Mouse (Mus musculus): Measurements from ENCODE around the gene Ehd2. TPM values are rescaled to one million over a fixed set of nuclear protein-coding genes. Genes with fewer than 3 reads are reported as not detected.

Gene Ehd2
- polyA plus RNA-seq, 1 experiment: 0.09 TPM

- Histone ChIP-seq H3K27me3 (ENCODE audit: control insufficient read depth) (no peaks in the 10 kb centered on the region), H3K9me3 (ENCODE audit: control insufficient read depth, low read length) (no peaks in the 10 kb centered on the region), H3K36me3 (ENCODE audit: control insufficient read depth) (peaks cover 48% of the 10 kb centered on the region), H3K4me3 (replicated peaks) (no peak overlapping the region), H3K4me1 (ENCODE audit: control insufficient read depth) (peaks cover 8% of the 10 kb centered on the region)
- TF ChIP-seq GATA1 (IDR thresholded peaks at IDR 0.05; ENCODE audit: low read length) (no peak), TAL1 (IDR thresholded peaks at IDR 0.05; ENCODE audit: low read length) (no peak)
Observed at GRCm38 (mm10) chr7:15981538-15981937, 14.2 kb upstream of the Ehd2 start.

GRCm38 (mm10) chr7:15980246-15980645 lies 12.9 kb upstream of the Ehd2 start:
- no peaks in the 10 kb centered on the region for H3K9me3 ChIP-seq (ENCODE audit: control insufficient read depth, low read length)
- H3K36me3 ChIP-seq (ENCODE audit: control insufficient read depth): peaks cover 54% of the 10 kb centered on the region
- no peak for TF ChIP-seq GATA1 (IDR thresholded peaks at IDR 0.05; ENCODE audit: low read length)
- TF ChIP-seq TAL1 (IDR thresholded peaks at IDR 0.05; ENCODE audit: low read length): no peak
- no peaks in the 10 kb centered on the region for H3K27me3 ChIP-seq (ENCODE audit: control insufficient read depth)
- H3K4me1 ChIP-seq (ENCODE audit: control insufficient read depth): peaks cover 11% of the 10 kb centered on the region
- no peak overlapping the region for H3K4me3 ChIP-seq (replicated peaks)

- H3K9me3 ChIP-seq (ENCODE audit: control insufficient read depth, low read length): peaks cover 5% of the 10 kb centered on the region
- H3K27me3 ChIP-seq (ENCODE audit: control insufficient read depth): no peaks in the 10 kb centered on the region
- H3K4me1 ChIP-seq (ENCODE audit: control insufficient read depth): peaks cover 11% of the 10 kb centered on the region
- no peak overlapping the region for H3K4me3 ChIP-seq (replicated peaks)
- TF ChIP-seq GATA1 (IDR thresholded peaks at IDR 0.05; ENCODE audit: low read length) (no peak), TAL1 (IDR thresholded peaks at IDR 0.05; ENCODE audit: low read length) (no peak)
- peaks cover 72% of the 10 kb centered on the region for H3K36me3 ChIP-seq (ENCODE audit: control insufficient read depth)
Observed at GRCm38 (mm10) chr7:15975904-15976303, 8.5 kb upstream of the Ehd2 start.

DNA sequence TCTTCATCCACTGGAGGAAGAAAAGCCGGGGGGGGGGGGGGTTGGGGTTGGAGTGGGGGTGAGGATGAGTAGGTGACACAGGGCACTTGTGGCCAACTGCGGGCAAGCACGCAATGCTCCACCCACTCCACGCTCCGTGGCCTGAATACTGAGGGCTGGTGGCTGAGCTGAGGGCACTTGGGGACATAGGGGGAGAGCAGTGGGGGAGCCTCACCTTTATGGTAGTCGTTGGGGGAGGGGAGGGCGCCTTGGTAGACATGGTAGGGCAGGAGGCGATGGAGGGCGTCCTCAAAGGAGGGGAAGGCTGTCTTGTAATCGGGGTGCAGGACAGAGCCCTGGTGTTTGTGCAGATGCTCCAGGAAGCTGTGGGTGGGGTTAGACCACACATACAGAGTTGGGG lies 8.1 kb upstream of the Ehd2 start:
- H3K4me3 ChIP-seq (replicated peaks): no peak overlapping the region
- no peaks in the 10 kb centered on the region for H3K27me3 ChIP-seq (ENCODE audit: control insufficient read depth)
- peaks cover 11% of the 10 kb centered on the region for H3K4me1 ChIP-seq (ENCODE audit: control insufficient read depth)
- no peak for TF ChIP-seq GATA1 (IDR thresholded peaks at IDR 0.05; ENCODE audit: low read length)
- no peak for TF ChIP-seq TAL1 (IDR thresholded peaks at IDR 0.05; ENCODE audit: low read length)
- H3K9me3 ChIP-seq (ENCODE audit: control insufficient read depth, low read length): peaks cover 5% of the 10 kb centered on the region
- peaks cover 68% of the 10 kb centered on the region for H3K36me3 ChIP-seq (ENCODE audit: control insufficient read depth)

DNA sequence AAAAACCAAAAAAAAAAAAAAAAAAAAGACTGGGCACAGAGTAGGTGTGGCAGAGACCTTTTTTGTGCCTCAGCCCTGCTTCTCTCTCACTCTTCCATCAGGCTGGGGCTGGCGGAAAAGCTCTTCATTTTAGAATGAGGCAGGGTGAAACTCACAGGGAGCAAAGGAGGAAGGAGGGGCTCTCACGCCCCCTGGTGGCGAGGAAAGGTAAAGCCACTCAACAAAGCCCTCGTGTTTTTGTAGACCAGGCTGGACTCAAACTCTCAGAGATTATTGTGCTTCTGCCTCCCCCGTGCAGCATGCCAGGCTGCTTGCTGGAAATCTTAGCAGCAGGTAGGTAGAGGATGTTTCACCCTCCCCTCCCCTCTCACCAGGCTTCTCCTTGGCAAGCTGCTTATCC lies 7.3 kb upstream of the Ehd2 start:
- TF ChIP-seq TAL1 (IDR thresholded peaks at IDR 0.05; ENCODE audit: low read length) (no peak), GATA1 (IDR thresholded peaks at IDR 0.05; ENCODE audit: low read length) (no peak)
- peaks cover 11% of the 10 kb centered on the region for H3K4me1 ChIP-seq (ENCODE audit: control insufficient read depth)
- no peaks in the 10 kb centered on the region for H3K27me3 ChIP-seq (ENCODE audit: control insufficient read depth)
- no peak overlapping the region for H3K4me3 ChIP-seq (replicated peaks)
- peaks cover 64% of the 10 kb centered on the region for H3K36me3 ChIP-seq (ENCODE audit: control insufficient read depth)
- H3K9me3 ChIP-seq (ENCODE audit: control insufficient read depth, low read length): peaks cover 5% of the 10 kb centered on the region

DNA sequence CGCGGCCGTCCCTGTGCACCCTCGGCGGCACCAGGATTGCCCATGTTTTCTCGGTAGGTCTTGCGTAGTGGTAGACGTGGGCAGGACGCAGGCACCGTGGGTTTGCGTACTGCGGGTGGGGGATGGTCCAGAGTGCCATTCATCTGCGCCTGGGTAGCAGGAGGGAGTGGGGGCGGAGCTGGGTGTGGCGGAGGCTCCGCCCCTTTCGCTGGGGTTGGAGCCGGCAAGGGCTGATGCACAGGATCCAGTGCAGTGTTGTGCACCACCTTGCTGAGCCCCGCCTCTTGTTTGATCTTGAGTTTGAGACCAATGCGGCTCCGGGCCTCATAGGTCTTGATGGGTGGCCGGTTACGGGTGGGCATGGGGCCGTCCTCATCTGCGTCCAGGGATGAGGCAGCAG lies 4.9 kb upstream of the Ehd2 start:
- H3K4me3 ChIP-seq (replicated peaks): no peak overlapping the region
- H3K4me1 ChIP-seq (ENCODE audit: control insufficient read depth): peaks cover 15% of the 10 kb centered on the region
- peaks cover 5% of the 10 kb centered on the region for H3K9me3 ChIP-seq (ENCODE audit: control insufficient read depth, low read length)
- peaks cover 48% of the 10 kb centered on the region for H3K36me3 ChIP-seq (ENCODE audit: control insufficient read depth)
- H3K27me3 ChIP-seq (ENCODE audit: control insufficient read depth): no peaks in the 10 kb centered on the region
- TF ChIP-seq GATA1 (IDR thresholded peaks at IDR 0.05; ENCODE audit: low read length) (no peak), TAL1 (IDR thresholded peaks at IDR 0.05; ENCODE audit: low read length) (no peak)

GRCm38 (mm10) chr7:15969674-15970073 lies 2.3 kb upstream of the Ehd2 start:
- no peak for TF ChIP-seq GATA1 (IDR thresholded peaks at IDR 0.05; ENCODE audit: low read length)
- TF ChIP-seq TAL1 (IDR thresholded peaks at IDR 0.05; ENCODE audit: low read length): no peak
- no peak overlapping the region for H3K4me3 ChIP-seq (replicated peaks)

GRCm38 (mm10) chr7:15968322-15968721 lies 955 bp upstream of the Ehd2 start:
- Histone ChIP-seq H3K36me3 (ENCODE audit: control insufficient read depth) (peaks cover 20% of the 10 kb centered on the region), H3K9me3 (ENCODE audit: control insufficient read depth, low read length) (peaks cover 5% of the 10 kb centered on the region), H3K4me1 (ENCODE audit: control insufficient read depth) (peaks cover 33% of the 10 kb centered on the region), H3K4me3 (replicated peaks) (no peak overlapping the region), H3K27me3 (ENCODE audit: control insufficient read depth) (no peaks in the 10 kb centered on the region)
- TF ChIP-seq TAL1 (IDR thresholded peaks at IDR 0.05; ENCODE audit: low read length) (no peak), GATA1 (IDR thresholded peaks at IDR 0.05; ENCODE audit: low read length) (no peak)

More at GRCm38 (mm10) chr7:15969674-15970073, 2.3 kb upstream of the Ehd2 start:
- H3K4me1 ChIP-seq (ENCODE audit: control insufficient read depth): peaks cover 23% of the 10 kb centered on the region
- no peaks in the 10 kb centered on the region for H3K27me3 ChIP-seq (ENCODE audit: control insufficient read depth)
- H3K9me3 ChIP-seq (ENCODE audit: control insufficient read depth, low read length): peaks cover 5% of the 10 kb centered on the region
- peaks cover 29% of the 10 kb centered on the region for H3K36me3 ChIP-seq (ENCODE audit: control insufficient read depth)

DNA sequence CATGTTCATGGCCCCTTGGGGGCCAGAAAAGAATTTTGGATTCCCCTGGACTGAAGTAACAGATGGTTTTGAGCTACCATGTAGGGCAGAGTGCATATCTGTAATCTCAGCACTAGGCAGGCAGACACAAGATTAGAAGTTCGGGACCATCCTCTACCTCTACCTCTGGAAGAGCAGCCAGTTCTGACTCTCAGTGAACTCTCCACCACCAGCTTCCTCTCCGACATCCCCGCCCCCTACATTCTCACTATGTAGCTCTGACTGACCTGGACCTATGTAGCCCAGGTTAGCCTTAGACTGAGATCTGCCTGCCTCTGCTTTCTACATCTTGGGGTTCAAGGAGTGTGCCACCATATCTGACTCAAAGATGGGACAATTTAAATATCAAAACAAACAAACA lies 878 bp downstream of the Ehd2 start:
- H3K4me1 ChIP-seq (ENCODE audit: control insufficient read depth): peaks cover 28% of the 10 kb centered on the region
- no peaks in the 10 kb centered on the region for H3K9me3 ChIP-seq (ENCODE audit: control insufficient read depth, low read length)
- no peaks in the 10 kb centered on the region for H3K27me3 ChIP-seq (ENCODE audit: control insufficient read depth)
- peaks cover 4% of the 10 kb centered on the region for H3K36me3 ChIP-seq (ENCODE audit: control insufficient read depth)
- no peak for TF ChIP-seq TAL1 (IDR thresholded peaks at IDR 0.05; ENCODE audit: low read length)
- no peak for TF ChIP-seq GATA1 (IDR thresholded peaks at IDR 0.05; ENCODE audit: low read length)
- H3K4me3 ChIP-seq (replicated peaks): no peak overlapping the region

Measured in erythroblast, embryonic 14.5 days (primary cell).